Mouse (Mus musculus) kidney, postnatal 0 days (tissue): ENCODE data around the gene Rab7b. TPM values are rescaled to one million over a fixed set of nuclear protein-coding genes. Genes with fewer than 3 reads are reported as not detected.

Source experiments
- ATAC-seq: fragments of 200-750 bp; cut with Nextera tagmentation; replicated peaks from 2 replicates; pipeline ENCODE4 v1.8.0; 2017; ENCODE audit warnings: low read depth, moderate number of reproducible peaks, moderate TSS enrichment, moderate library complexity; ENCODE audit not compliant: low FRiP score
- DNase-seq: peaks from one replicate; pipeline ENCODE4 v3.0.0-alpha.2; 2016; ENCODE audit warnings: low spot score
- H3K27ac ChIP-seq: fragments of 300-500 bp; sonication (generic); 2 replicates; pipeline ENCODE4 v1.5.1; 2014; ENCODE audit warnings: mild to moderate bottlenecking
- H3K27me3 ChIP-seq: fragments of 300-500 bp; sonication (generic); 2 replicates; pipeline ENCODE4 v1.6.1; 2014; ENCODE audit warnings: low read length, mixed read lengths; ENCODE audit not compliant: insufficient read depth
- H3K36me3 ChIP-seq: fragments of 300-500 bp; sonication (generic); 2 replicates; pipeline ENCODE4 v1.6.1; 2014; ENCODE audit warnings: low read length, mixed read lengths; ENCODE audit not compliant: insufficient read depth
- H3K4me1 ChIP-seq: fragments of 300-500 bp; sonication (generic); replicated peaks from 2 replicates; pipeline ENCODE4 v1.6.1; 2014; ENCODE audit warnings: antibody characterized with exemption, low read length, mixed read lengths; ENCODE audit not compliant: insufficient read depth
- H3K4me2 ChIP-seq: fragments of 300-500 bp; sonication (generic); 2 replicates; pipeline ENCODE4 v1.6.1; 2014; ENCODE audit warnings: mild to moderate bottlenecking, low read length, moderate library complexity, mixed read lengths
- H3K4me3 ChIP-seq: fragments of 300-500 bp; sonication (generic); replicated peaks from 2 replicates; pipeline ENCODE4 v1.5.1; 2014; ENCODE audit warnings: low read depth, low read length
- H3K9ac ChIP-seq: fragments of 300-500 bp; sonication (generic); 2 replicates; pipeline ENCODE4 v1.6.1; 2014; ENCODE audit warnings: low read depth, low read length
- H3K9me3 ChIP-seq: fragments of 300-500 bp; sonication (generic); replicated peaks from 2 replicates; pipeline ENCODE4 v1.6.1; 2016; ENCODE audit warnings: low read length, inconsistent platforms, mixed read lengths
- CTCF ChIP-seq: IDR thresholded peaks from 2 replicates; pipeline ENCODE4 v1.5.1; 2016; ENCODE audit warnings: antibody characterized with exemption, low read depth, mild to moderate bottlenecking, moderate library complexity
- WGBS: fragments of 180-500 bp; shearing (Covaris S2); extraction: QIAGEN DNeasy Blood & Tissue Kit; methylation state at CpG from one replicate; pipeline ENCODE4 v1.1.7; 2014; 5-methylcytosine and 5-hydroxymethylcytosine counted together
- polyA plus RNA-seq: library from polyadenylated mRNA; unstranded; fragments of >200 nt; fragmentation: Nextera tagmentation; extraction: Ambion mirVana; gene quantifications from 2 replicates; pipeline ENCODE4 v1.2.1, GENCODE M21; 2015

Rab7b gene
- polyA plus RNA-seq, 1 experiment from 2014 or later = 2.1 TPM

DNA sequence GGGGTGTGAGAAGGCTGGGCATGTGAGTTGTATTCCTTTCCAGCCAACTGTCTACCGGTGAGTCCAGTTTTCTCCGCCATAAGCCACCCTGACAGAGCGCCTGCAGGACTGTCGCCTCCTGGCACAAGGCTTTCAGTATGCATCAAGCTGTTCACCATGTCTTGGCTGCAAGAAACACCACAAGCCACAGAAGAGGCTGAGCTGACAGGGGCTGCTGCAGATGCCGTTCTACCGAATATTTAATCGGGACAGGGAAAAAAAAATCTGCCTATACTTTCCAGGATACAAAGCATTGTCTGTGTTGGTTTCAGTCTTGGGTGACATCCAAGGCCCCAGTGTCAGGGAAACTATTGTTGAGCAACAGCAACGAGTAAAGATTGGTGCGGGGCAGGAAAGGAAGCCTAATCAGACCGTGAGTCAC is 63.4 kb downstream of the Rab7b start:
- no peaks in the 10 kb centered on the region for H3K27me3 ChIP-seq
- no peak for TF ChIP-seq CTCF
- no peak overlapping the region for H3K27ac ChIP-seq
- no peak for DNase-seq
- H3K9ac ChIP-seq = no peak overlapping the region
- 72% methylated on average over 10 of the region's 10 CpGs for WGBS
- H3K4me3 ChIP-seq = no peak overlapping the region
- no peaks in the 10 kb centered on the region for H3K9me3 ChIP-seq
- ATAC-seq = no peak
- H3K36me3 ChIP-seq = no peaks in the 10 kb centered on the region
- no peaks in the 10 kb centered on the region for H3K4me1 ChIP-seq
- no peak overlapping the region for H3K4me2 ChIP-seq

DNA sequence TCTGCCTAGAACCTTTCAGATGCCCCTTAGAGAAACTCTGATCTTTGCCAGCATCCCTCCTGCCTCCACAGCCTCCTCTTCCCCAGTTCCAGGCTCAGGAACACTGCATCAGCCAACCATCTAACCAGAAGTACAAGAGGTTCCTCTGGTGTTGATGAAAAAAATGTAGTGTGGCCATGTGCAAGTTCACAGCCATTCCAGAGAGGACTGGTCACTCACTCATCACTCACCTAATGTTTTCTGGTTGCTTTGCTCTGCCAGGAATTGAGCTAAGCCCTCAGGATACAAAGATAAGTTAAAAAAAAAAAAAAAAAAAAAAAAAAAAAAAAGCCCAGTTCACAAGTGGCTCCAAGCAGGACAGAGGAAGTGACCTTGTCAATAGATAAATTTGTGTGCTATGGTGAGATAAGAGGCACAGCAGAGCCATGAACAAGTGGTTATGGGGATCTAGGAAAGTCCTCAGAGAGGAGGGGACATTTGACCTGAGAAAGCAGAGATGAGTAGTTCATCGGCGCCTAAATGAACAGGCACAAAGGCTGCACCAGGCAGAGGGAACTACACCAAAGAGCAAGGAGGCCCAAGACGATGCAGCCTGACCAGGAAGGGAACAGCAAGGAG is 65.8 kb downstream of the Rab7b start:
- 69% methylated on average over 3 of the region's 3 CpGs for WGBS
- ATAC-seq = no peak

DNA sequence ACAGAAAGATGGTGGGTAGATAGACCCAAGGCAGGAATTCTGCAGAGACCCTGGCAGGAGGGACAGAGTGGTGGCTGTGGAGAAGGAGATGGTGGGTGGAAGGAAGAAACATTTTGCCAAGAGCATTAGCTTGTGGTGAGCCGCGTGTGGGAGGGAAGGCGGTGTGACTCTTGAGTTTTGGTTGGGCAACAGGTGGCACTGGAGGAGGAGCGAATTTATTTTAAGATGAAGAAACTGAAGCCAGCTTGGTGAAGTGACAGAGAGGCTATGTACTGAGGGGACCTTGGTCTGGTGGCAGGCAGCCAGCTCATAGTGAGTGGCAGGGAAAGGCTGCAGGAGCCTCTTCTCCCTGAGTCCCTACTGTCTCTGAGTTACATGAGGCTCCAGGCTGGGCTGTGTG is 66.4 kb downstream of the Rab7b start:
- H3K9ac ChIP-seq = no peak overlapping the region
- no peaks in the 10 kb centered on the region for H3K9me3 ChIP-seq
- DNase-seq (no peak), ATAC-seq (no peak)
- no peak overlapping the region for H3K4me3 ChIP-seq
- H3K4me2 ChIP-seq = no peak overlapping the region
- WGBS = 83% methylated on average over 4 of the region's 4 CpGs
- H3K27ac ChIP-seq = no peak overlapping the region
- no peaks in the 10 kb centered on the region for H3K4me1 ChIP-seq
- no peaks in the 10 kb centered on the region for H3K36me3 ChIP-seq
- no peaks in the 10 kb centered on the region for H3K27me3 ChIP-seq
- TF ChIP-seq CTCF = no peak

More for the DNA sequence above, 65.8 kb downstream of the Rab7b start:
- no peaks in the 10 kb centered on the region for H3K27me3 ChIP-seq
- H3K27ac ChIP-seq = no peak overlapping the region
- no peak for DNase-seq
- no peaks in the 10 kb centered on the region for H3K36me3 ChIP-seq
- no peak overlapping the region for H3K4me2 ChIP-seq
- no peak for TF ChIP-seq CTCF
- H3K4me3 ChIP-seq = no peak overlapping the region
- no peak overlapping the region for H3K9ac ChIP-seq
- no peaks in the 10 kb centered on the region for H3K9me3 ChIP-seq
- H3K4me1 ChIP-seq = no peaks in the 10 kb centered on the region

DNA sequence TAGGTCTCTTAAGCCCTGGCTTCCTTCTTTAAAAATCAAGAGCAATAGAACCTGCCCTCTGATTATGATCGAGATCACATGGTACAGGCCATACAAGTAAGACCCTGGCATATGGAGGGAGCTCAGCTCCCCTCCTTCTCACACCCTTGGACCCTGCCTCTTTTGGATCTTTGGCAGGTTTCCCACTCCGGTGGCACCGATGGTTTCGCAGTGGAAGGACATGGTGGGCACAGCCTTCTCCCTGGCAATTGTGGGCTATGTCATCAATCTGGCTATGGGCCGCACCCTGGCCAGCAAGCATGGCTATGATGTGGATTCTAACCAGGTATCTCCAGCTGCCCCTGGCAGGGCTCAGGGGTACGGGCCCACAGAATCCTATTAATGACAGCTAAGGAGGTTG is 68.7 kb downstream of the Rab7b start:
- no peak for DNase-seq
- Histone ChIP-seq H3K9me3 (no peaks in the 10 kb centered on the region), H3K4me3 (no peak overlapping the region), H3K36me3 (no peaks in the 10 kb centered on the region), H3K4me2 (no peak overlapping the region), H3K27ac (no peak overlapping the region), H3K4me1 (no peaks in the 10 kb centered on the region), H3K27me3 (no peaks in the 10 kb centered on the region), H3K9ac (no peak overlapping the region)
- TF ChIP-seq CTCF = no peak
- ATAC-seq = no peak
- 93% methylated on average over 6 of the region's 6 CpGs for WGBS

DNA sequence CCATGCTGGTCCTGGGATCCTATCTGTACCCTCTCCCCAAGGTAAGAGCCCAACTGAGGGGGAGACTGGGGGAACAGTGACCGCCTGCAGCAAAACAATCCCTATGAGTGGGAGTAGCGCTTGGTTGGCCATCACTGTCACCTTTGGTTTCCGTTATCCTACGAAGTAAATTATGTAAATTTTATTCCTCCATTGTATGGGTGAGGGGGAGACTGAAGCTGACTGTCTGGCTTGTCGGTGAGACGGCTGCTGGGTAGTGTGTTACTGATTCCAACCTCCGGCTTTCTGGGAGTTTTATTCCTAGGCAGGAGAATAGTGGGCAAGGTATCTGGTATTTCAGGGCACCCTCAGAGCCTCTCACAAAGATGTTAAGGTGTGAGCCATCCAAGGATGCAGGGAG is 70.3 kb downstream of the Rab7b start:
- Histone ChIP-seq H3K9ac (no peak overlapping the region), H3K27me3 (no peaks in the 10 kb centered on the region), H3K4me1 (no peaks in the 10 kb centered on the region), H3K9me3 (no peaks in the 10 kb centered on the region), H3K36me3 (no peaks in the 10 kb centered on the region), H3K27ac (no peak overlapping the region), H3K4me3 (no peak overlapping the region), H3K4me2 (no peak overlapping the region)
- no peak for DNase-seq
- no peak for TF ChIP-seq CTCF
- WGBS = 49% methylated on average over 7 of the region's 7 CpGs
- no peak for ATAC-seq

DNA sequence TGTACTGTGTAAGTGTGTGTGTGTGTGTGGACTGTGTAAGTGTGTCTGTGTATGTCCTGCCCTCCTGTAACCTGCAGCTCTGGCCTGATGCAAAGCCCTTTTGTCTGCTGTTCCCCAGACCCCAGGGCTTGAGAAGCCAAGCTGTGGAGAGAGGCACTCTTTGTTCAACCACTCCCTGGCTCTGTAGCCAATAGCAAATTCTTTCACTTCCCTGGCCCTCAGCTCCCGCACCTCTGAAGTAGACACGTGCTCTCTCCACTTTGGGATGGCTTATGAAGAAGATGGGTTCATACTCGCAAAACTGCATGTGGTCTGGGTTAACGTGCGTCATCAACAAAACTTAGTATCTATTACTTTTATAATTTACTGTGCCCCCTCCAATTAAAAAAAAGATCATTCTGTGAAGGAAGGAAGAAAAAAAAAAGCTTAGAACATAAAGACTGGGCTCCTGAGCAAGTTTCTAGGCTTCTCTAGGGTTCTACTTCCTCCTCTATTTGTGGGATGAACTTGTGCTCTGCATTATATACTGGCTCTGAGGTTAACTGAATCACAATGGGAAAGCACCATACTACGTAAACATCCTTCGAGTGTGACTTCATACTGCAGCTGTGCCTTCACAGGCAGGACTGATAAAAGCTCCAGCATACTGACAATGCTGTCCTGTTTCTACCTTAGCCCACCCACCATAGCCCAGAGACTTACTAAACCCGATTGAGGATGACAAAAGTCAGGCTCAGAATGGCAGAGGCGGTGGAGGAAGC is 71.4 kb downstream of the Rab7b start:
- no peak overlapping the region for H3K4me3 ChIP-seq
- no peak overlapping the region for H3K4me2 ChIP-seq
- ATAC-seq (no peak), DNase-seq (no peak)
- TF ChIP-seq CTCF = no peak
- H3K27me3 ChIP-seq = no peaks in the 10 kb centered on the region
- H3K9me3 ChIP-seq = no peaks in the 10 kb centered on the region
- no peak overlapping the region for H3K9ac ChIP-seq
- 73% methylated on average over 9 of the region's 9 CpGs for WGBS
- H3K27ac ChIP-seq = no peak overlapping the region
- H3K4me1 ChIP-seq = no peaks in the 10 kb centered on the region
- no peaks in the 10 kb centered on the region for H3K36me3 ChIP-seq
